Mouse (Mus musculus): ENCODE data around the gene Cdh13.
"Not testable (repeated sequence)": the region's sequence is repeated elsewhere in the genome, so short reads cannot be mapped to it uniquely, and the experiment has no call there.

Cdh13 gene

GRCm38 (mm10) chr8:118676233-118676632, 392.7 kb downstream of the Cdh13 start:
- no peak for DNase-seq (ENCODE audit: low read depth, low spot score)

- DNase-seq (ENCODE audit: low read depth, low spot score), result no peak
These were observed 395.8 kb downstream of the Cdh13 start for GRCm38 (mm10) chr8:118679347-118679746.

GRCm38 (mm10) chr8:118683386-118683785, 399.9 kb downstream of the Cdh13 start:
- no peak for DNase-seq (ENCODE audit: low read depth, low spot score)

- DNase-seq (ENCODE audit: low read depth, low spot score), result no peak
These were observed 402.3 kb downstream of the Cdh13 start for GRCm38 (mm10) chr8:118685863-118686262.

- no peak for DNase-seq (ENCODE audit: low read depth, low spot score)
These were observed 406.3 kb downstream of the Cdh13 start for GRCm38 (mm10) chr8:118689849-118690248.

- no peak for DNase-seq (ENCODE audit: low read depth, low spot score)
These were observed 417.9 kb downstream of the Cdh13 start for GRCm38 (mm10) chr8:118701312-118701880.

- DNase-seq (ENCODE audit: low read depth, low spot score), result no peak
These were observed 425.8 kb downstream of the Cdh13 start for GRCm38 (mm10) chr8:118709366-118709765.

- DNase-seq (ENCODE audit: low read depth, low spot score), result no peak
These were observed 428.1 kb downstream of the Cdh13 start for GRCm38 (mm10) chr8:118711631-118712030.

GRCm38 (mm10) chr8:118713111-118713510, 429.6 kb downstream of the Cdh13 start:
- DNase-seq (ENCODE audit: low read depth, low spot score), result no peak

GRCm38 (mm10) chr8:118713596-118713995, 430.1 kb downstream of the Cdh13 start:
- no peak for DNase-seq (ENCODE audit: low read depth, low spot score)

GRCm38 (mm10) chr8:118722896-118723295, 439.4 kb downstream of the Cdh13 start:
- no peak for DNase-seq (ENCODE audit: low read depth, low spot score)

- DNase-seq (ENCODE audit: low read depth, low spot score), result no peak
These were observed 442.1 kb downstream of the Cdh13 start for GRCm38 (mm10) chr8:118725651-118726050.

- DNase-seq (ENCODE audit: low read depth, low spot score), result no peak
These were observed 458.2 kb downstream of the Cdh13 start for GRCm38 (mm10) chr8:118741781-118742180.

GRCm38 (mm10) chr8:118744991-118745390, 461.5 kb downstream of the Cdh13 start:
- DNase-seq (ENCODE audit: low read depth, low spot score), result no peak

GRCm38 (mm10) chr8:118748041-118748604, 464.6 kb downstream of the Cdh13 start:
- DNase-seq (ENCODE audit: low read depth, low spot score), result no peak

- DNase-seq (ENCODE audit: low read depth, low spot score), result no peak
These were observed 465.7 kb downstream of the Cdh13 start for GRCm38 (mm10) chr8:118749191-118749590.

- no peak for DNase-seq (ENCODE audit: low read depth, low spot score)
These were observed 466.3 kb downstream of the Cdh13 start for GRCm38 (mm10) chr8:118749786-118750185.

GRCm38 (mm10) chr8:118753710-118754109, 470.2 kb downstream of the Cdh13 start:
- no peak for DNase-seq (ENCODE audit: low read depth, low spot score)

- no peak for DNase-seq (ENCODE audit: low read depth, low spot score)
These were observed 470.6 kb downstream of the Cdh13 start for GRCm38 (mm10) chr8:118754119-118754518.

- DNase-seq (ENCODE audit: low read depth, low spot score), result not testable (repeated sequence)
These were observed 494.0 kb downstream of the Cdh13 start for GRCm38 (mm10) chr8:118777507-118777906.

GRCm38 (mm10) chr8:118778374-118778773, 494.8 kb downstream of the Cdh13 start:
- DNase-seq (ENCODE audit: low read depth, low spot score), result no peak

GRCm38 (mm10) chr8:118785646-118786045, 502.1 kb downstream of the Cdh13 start:
- no peak for DNase-seq (ENCODE audit: low read depth, low spot score)

- DNase-seq (ENCODE audit: low read depth, low spot score), result no peak
These were observed 506.1 kb downstream of the Cdh13 start for GRCm38 (mm10) chr8:118789649-118790048.

GRCm38 (mm10) chr8:118794886-118795285, 511.4 kb downstream of the Cdh13 start:
- no peak for DNase-seq (ENCODE audit: low read depth, low spot score)

Measured in CD4-positive, CD25-positive, alpha-beta regulatory T cell, adult 2 months (primary cell).